Mouse (Mus musculus) lung, adult 2 months (tissue): ENCODE measurements around the gene Prss12.

Experiments used
- CTCF ChIP-seq: fragments of 200-500 bp; IDR thresholded peaks from 2 replicates; pipeline ENCODE4 v1.5.1; 2011; ENCODE audit warnings: mild to moderate bottlenecking, low read length, control low read depth; ENCODE audit not compliant: insufficient read depth
- POLR2A ChIP-seq: fragments of 200-500 bp; IDR thresholded peaks from 2 replicates; pipeline ENCODE4 v1.6.1; 2011; ENCODE audit warnings: low read depth, mild to moderate bottlenecking, control low read depth, low read length, borderline replicate concordance; ENCODE audit errors: extremely low read depth

- TF ChIP-seq POLR2A (no peak), CTCF (no peak)
Measured at GRCm38 (mm10) chr3:123527806-123528507, 81.2 kb downstream of the Prss12 start.
